Mouse (Mus musculus) kidney, adult 2 months (tissue): ENCODE results near the gene Wnt10b. TPM values are rescaled to one million over a fixed set of nuclear protein-coding genes. Genes with fewer than 3 reads are reported as not detected.

Experiments
- DNase-seq: peaks from one replicate; pipeline ENCODE4 v3.0.0; 2021
- H3K27ac ChIP-seq: fragments of 200-500 bp; 2 replicates; pipeline ENCODE4 v1.5.1; 2012; ENCODE audit warnings: low read depth, low read length, control low read depth, inconsistent platforms; ENCODE audit not compliant: insufficient read depth
- H3K27me3 ChIP-seq: fragments of 200-500 bp; replicated peaks from 2 replicates; pipeline ENCODE4 v1.6.1; 2012; ENCODE audit warnings: mild to moderate bottlenecking, moderate library complexity, low read length, inconsistent platforms; ENCODE audit not compliant: control insufficient read depth, insufficient read depth
- H3K36me3 ChIP-seq: fragments of 200-500 bp; 2 replicates; pipeline ENCODE4 v1.6.1; 2012; ENCODE audit warnings: mild to moderate bottlenecking, moderate library complexity, low read length, inconsistent platforms; ENCODE audit not compliant: control insufficient read depth, insufficient read depth
- H3K4me1 ChIP-seq: fragments of 200-500 bp; 2 replicates; pipeline ENCODE4 v1.6.1; 2011; ENCODE audit warnings: low read length; ENCODE audit not compliant: control insufficient read depth, insufficient read depth
- H3K4me3 ChIP-seq: fragments of 200-500 bp; 2 replicates; pipeline ENCODE4 v1.5.1; 2011; ENCODE audit warnings: mild to moderate bottlenecking, low read depth, low read length, control low read depth; ENCODE audit not compliant: insufficient read depth
- CTCF ChIP-seq: fragments of 200-500 bp; conservative IDR thresholded peaks from 2 replicates; pipeline ENCODE4 v1.5.1; 2011; ENCODE audit warnings: low read depth, mild to moderate bottlenecking, control low read depth, low read length, moderate library complexity, mixed read lengths; ENCODE audit not compliant: insufficient read depth, insufficient read length
- POLR2A ChIP-seq: fragments of 200-500 bp; IDR thresholded peaks from one replicate; pipeline ENCODE4 v1.6.1; 2011; ENCODE audit warnings: low read depth, low read length, control low read depth
- WGBS: fragments of 180-500 bp; shearing (Covaris S2); methylation state at CpG from one replicate; pipeline ENCODE4 v1.1.7; 2018; 5-methylcytosine and 5-hydroxymethylcytosine counted together
- polyA plus RNA-seq: library from polyadenylated mRNA; depleted of rRNA; stranded (reverse); fragments of >200 nt; gene quantifications from 2 replicates; pipeline ENCODE4 v1.2.3, GENCODE M21; 2012

Gene Wnt10b
- polyA plus RNA-seq, 1 experiment = 0.25 TPM

DNA sequence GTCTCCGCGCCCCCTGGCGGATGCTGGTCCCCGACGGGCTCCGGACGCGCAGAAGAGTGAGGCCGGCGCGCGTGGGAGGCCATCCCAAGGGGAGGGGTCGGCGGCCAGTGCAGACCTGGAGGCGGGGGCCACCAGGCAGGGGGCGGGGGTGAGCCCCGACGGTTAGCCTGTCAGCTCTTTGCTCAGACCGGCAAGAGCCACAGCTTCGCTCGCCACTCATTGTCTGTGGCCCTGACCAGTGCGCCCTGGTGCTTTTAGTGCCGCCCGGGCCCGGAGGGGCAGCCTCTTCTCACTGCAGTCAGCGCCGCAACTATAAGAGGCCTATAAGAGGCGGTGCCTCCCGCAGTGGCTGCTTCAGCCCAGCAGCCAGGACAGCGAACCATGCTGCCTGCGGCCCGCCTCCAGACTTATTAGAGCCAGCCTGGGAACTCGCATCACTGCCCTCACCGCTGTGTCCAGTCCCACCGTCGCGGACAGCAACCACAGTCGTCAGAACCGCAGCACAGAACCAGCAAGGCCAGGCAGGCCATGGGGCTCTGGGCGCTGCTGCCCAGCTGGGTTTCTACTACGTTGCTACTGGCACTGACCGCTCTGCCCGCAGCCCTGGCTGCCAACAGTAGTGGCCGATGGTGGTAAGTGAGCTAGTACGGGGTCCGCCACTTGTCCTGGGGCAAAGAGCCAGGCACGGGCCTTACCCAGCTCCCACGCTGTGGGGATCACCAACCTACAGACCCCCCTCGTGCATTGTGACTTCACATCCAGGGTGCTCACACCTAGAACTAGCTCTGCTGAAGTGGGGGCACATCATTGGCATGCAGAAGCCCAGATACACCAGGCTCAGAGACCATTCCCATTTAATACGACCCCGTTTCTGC is 11.9 kb upstream of the Wnt10b start, which contains the start of gene Wnt1:
Gene Wnt1 (plus strand): TSS at position 197 of the 875 bp plus-strand sequence.
- DNase-seq = peak; percentile 50
- H3K27me3 ChIP-seq = peaks cover 12% of the 10 kb centered on the region
- WGBS = 3% methylated on average over 51 of the region's 51 CpGs
- H3K4me3 ChIP-seq = 0 out of 2 replicates have a peak within 1 kb of the TSS, but pooled peaks have one; percentile 12
- H3K4me1 ChIP-seq = 0 out of 2 replicates have a peak, but pooled peaks cover 3% of the 10 kb centered on the region
- H3K36me3 ChIP-seq = no peaks in the 10 kb centered on the region
- no peak for TF ChIP-seq POLR2A
- TF ChIP-seq CTCF = peak; percentile 51; the same call in 1 of the 2 replicates
- H3K27ac ChIP-seq = no peak within 1 kb of the TSS

DNA sequence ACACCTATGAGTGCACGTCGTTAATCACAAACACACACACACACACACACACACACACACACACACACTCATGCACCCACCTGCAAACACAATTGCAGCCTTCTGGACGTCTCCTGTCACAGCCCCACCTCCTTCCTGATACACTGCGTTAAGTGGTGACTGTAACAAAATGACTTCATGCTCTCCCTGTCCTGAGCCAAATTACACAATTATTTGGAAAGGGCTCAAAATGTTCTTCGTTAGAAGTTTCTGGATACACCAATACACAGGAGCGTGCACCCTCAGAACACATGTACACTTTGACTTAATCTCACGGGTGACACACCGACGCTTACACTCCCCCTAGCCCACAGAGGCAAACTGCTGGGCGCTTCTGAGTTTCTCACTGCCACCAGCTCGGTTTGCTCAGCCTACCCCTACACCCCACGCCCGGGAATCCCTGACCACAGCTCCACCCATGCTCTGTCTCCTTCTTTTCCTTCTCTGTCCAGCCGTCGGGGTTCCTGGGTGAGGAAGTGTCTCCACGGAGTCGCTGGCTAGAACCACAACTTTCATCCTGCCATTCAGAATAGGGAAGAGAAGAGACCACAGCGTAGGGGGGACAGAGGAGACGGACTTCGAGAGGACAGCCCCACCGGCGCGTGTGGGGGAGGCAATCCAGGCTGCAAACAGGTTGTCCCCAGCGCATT is 11.2 kb upstream of the Wnt10b start:
- Histone ChIP-seq H3K36me3 (no peaks in the 10 kb centered on the region), H3K27me3 (peaks cover 12% of the 10 kb centered on the region), H3K4me3 (no peak overlapping the region), H3K4me1 (0 out of 2 replicates have a peak, but pooled peaks cover 3% of the 10 kb centered on the region), H3K27ac (no peak overlapping the region)
- TF ChIP-seq CTCF (no peak), POLR2A (no peak)
- no peak for DNase-seq
- 12% methylated on average over 24 of the region's 24 CpGs for WGBS

DNA sequence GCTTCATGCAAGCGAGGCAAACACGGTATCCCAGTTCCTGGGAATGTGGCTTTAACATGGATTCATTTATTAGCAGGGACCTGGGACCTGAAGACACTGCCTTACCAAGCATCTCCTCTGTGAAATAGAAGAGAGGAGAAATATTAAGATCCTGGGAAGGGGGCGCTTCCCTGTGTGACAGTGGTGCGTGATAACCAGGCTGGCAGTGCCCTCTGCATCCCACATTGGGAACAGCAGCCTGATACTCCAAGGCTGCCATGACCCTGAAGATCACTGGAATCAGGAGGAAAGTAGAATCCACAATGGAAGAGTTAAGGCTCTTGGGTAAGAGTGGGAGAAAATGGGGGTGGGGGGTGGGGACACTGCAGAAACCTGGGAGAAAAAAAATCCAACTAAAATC is 10.0 kb upstream of the Wnt10b start:
- DNase-seq = no peak
- Histone ChIP-seq H3K4me3 (no peak overlapping the region), H3K36me3 (no peaks in the 10 kb centered on the region), H3K27ac (no peak overlapping the region), H3K4me1 (0 out of 2 replicates have a peak, but pooled peaks cover 3% of the 10 kb centered on the region), H3K27me3 (peaks cover 12% of the 10 kb centered on the region)
- WGBS = 34% methylated on average over 4 of the region's 4 CpGs
- peak; percentile 52; the same call in 1 of the 2 replicates for TF ChIP-seq CTCF
- no peak for TF ChIP-seq POLR2A

DNA sequence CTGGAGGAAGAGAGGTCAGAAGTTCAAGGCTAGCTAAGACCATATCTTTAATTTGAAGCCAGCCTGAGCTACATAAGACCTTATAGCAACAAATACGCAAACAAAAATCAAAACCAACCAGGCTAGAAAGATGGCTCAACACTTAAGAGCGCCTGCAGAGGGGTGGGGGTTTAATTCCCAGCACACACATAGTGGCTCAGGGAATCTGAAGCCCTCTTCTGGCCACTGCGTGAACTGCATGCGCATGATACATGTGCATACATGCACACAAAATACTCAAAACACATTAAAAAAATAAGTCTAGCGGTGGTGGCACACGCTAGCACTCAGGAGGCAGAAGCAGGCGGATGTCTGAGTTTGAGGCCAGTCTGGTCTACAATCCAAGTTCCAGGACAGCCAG is 7.8 kb upstream of the Wnt10b start:
- 56% methylated on average over 7 of the region's 7 CpGs for WGBS
- no peak overlapping the region for H3K4me3 ChIP-seq
- DNase-seq = no peak
- no peaks in the 10 kb centered on the region for H3K36me3 ChIP-seq
- no peaks in the 10 kb centered on the region for H3K4me1 ChIP-seq
- no peak overlapping the region for H3K27ac ChIP-seq
- peaks cover 8% of the 10 kb centered on the region for H3K27me3 ChIP-seq
- no peak for TF ChIP-seq POLR2A
- peak; percentile 42 for TF ChIP-seq CTCF

DNA sequence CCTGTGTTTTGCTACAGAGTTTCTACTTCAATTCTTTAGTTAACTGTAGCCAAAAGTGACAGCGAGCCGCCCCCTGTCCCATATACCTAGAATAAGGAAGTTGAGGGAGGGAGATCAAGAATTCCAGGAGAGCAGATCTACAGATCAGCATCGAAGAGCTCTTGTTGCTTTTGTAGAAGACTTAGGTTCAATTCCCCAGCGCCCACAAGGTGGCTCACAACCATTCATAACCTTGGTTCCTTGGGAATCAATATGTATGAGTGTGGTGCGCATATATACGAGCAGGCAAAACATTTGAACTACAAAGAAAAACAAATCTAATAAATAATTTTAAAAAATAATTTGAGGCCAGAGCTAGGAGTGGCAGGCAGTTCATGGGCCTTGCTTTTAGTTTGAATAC is 3.2 kb upstream of the Wnt10b start:
- WGBS = 61% methylated on average over 6 of the region's 6 CpGs
- peaks cover 3% of the 10 kb centered on the region; the same call in 1 of the 2 replicates for H3K4me1 ChIP-seq
- H3K4me3 ChIP-seq = no peak overlapping the region
- peaks cover 12% of the 10 kb centered on the region for H3K27me3 ChIP-seq
- DNase-seq = no peak
- H3K27ac ChIP-seq = no peak overlapping the region
- no peak for TF ChIP-seq CTCF
- TF ChIP-seq POLR2A = no peak
- no peaks in the 10 kb centered on the region for H3K36me3 ChIP-seq

DNA sequence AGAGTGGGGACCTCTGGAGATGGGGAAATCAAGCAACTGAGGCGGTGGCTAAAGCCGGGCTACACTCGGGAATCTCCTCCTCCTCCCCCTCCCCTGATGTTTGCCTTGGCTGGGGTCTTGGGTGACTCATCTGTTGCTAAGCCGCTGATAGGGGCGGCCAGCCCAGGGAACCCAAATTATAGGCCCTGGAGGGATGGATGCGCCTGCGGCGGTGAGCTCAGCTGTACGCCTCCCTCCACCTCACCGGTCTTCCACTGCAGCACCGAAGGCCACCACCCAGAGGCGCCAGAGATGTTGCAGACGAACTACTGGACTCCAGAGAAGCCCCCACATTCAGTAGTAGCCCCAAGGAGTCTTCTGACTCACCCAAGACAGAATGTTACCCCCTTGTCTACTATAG is 2.6 kb upstream of the Wnt10b start:
- peaks cover 3% of the 10 kb centered on the region; the same call in 1 of the 2 replicates for H3K4me1 ChIP-seq
- no peak for DNase-seq
- no peak for TF ChIP-seq CTCF
- no peak for TF ChIP-seq POLR2A
- no peaks in the 10 kb centered on the region for H3K36me3 ChIP-seq
- H3K4me3 ChIP-seq = no peak overlapping the region
- WGBS = 41% methylated on average over 13 of the region's 13 CpGs
- H3K27ac ChIP-seq = no peak overlapping the region
- peaks cover 13% of the 10 kb centered on the region for H3K27me3 ChIP-seq

DNA sequence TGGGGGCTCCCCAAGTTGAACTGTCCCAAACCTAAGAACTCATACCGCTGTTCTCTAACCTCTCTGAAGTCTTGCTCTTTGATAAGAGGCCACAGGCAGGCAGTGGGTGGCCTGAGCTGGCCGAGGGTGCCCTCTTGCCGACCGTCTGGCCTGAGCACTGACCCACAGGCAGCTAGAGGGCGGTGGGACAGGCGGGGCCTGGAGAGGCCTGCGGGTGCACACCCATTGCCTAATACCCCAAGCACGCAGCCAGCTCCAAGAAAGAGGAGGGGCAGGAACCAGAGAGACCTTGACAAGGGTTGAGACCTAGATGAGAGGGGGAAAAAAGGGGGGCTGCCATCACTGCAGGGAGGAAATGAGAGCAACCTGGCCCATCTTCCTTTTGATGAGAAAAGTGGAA is 2.1 kb upstream of the Wnt10b start:
- H3K4me1 ChIP-seq = peaks cover 3% of the 10 kb centered on the region; the same call in 1 of the 2 replicates
- no peak overlapping the region for H3K27ac ChIP-seq
- no peak overlapping the region for H3K4me3 ChIP-seq
- peaks cover 13% of the 10 kb centered on the region for H3K27me3 ChIP-seq
- WGBS = 22% methylated on average over 8 of the region's 8 CpGs
- DNase-seq = no peak
- H3K36me3 ChIP-seq = no peaks in the 10 kb centered on the region
- TF ChIP-seq CTCF = no peak
- TF ChIP-seq POLR2A = no peak
